13 mouse cellular contexts compared by ENCODE assay signal in the genomic region with DNA sequence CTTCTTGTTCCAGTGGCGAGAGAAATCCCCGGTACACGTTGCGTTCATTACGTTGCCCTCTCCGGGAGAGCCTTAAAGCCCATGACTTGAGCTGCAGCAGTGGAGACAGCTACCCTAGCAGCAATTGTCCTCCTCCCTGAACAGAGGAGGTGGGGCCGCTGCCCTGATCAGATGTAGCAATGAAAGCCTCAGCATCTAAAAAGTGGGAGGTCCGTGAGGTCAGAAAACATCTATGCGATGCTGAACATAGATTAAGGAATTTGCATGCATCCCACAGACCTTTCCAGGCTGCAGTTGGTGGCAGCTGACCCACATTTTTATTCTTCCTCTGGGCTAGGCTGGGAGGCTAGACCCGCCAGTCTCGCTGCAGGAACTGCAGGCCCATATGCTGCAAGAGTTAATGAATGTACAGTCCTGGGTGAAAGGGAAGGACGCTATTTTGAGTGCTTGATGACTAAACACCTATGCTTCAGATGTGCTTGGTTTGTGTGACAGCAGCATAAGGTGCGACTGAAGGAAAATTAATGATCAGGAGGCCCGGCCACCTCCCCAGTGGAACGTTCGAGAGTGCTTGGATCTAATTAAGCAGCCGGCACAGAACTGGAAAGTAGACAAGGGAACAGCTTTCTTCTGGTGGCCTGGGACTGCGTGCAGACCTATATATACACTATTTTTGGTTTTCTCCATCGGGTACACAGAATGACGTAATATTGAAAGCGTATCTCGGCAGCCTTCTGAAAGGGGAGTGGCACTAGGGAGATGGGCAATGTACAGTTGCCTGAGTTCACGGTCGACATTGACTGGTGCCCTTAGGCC.
DNase-seq lines count a peak whose midpoint lies in the region; ATAC-seq and TF ChIP-seq lines count a peak whose summit lies in the region.
"Had no signal": no experiment of that assay in that cellular context is flagged by ENCODE, and none has a peak within 500 bp of the region (broad histone marks: within the 10 kb centered on the region; RNA-seq: fewer than 3 reads in every experiment).

No protein-coding gene starts in this region.

- no peak for DNase-seq in kidney, postnatal 0 days (ENCODE audit: low spot score)
- no peak for DNase-seq in kidney, adult 8-10 months
- DNase-seq in cerebellum, adult 18-20 months: peak; percentile 69 to 77
- DNase-seq in embryonic facial prominence, embryonic 14.5 days (ENCODE audit: low spot score): no peak
- DNase-seq in gastrocnemius, postnatal 25 days: no peak
- no peak for DNase-seq in left cerebral cortex, adult 8-10 months (ENCODE audit: low spot score in 2 of 2)
- no peak for DNase-seq in MN1 (ENCODE audit: low spot score)
- DNase-seq: adrenal gland, adult 2 months; layer of hippocampus, adult 9-11 months; thymus, postnatal 25 days had no signal

- no peak for TF ChIP-seq CTCF in kidney, postnatal 0 days (IDR thresholded peaks at IDR 0.05; ENCODE audit: low read depth)

- H3K9ac ChIP-seq in kidney, postnatal 0 days (ENCODE audit: low read depth, low read length): no peak overlapping the region
- no peak overlapping the region for H3K9ac ChIP-seq in embryonic facial prominence, embryonic 14.5 days (ENCODE audit: low read depth, low read length)
- no peak overlapping the region for H3K9ac ChIP-seq in intestine, embryonic 16.5 days (ENCODE audit: low read depth, low read length)

- WGBS in kidney, postnatal 0 days: 61% methylated on average over 24 of the region's 24 CpGs
- WGBS in embryonic facial prominence, embryonic 14.5 days: 51% methylated on average over 24 of the region's 24 CpGs
- WGBS in intestine, embryonic 16.5 days: 52% methylated on average over 24 of the region's 24 CpGs

- H3K27me3 ChIP-seq in kidney, postnatal 0 days (ENCODE audit: insufficient read depth, low read length): no peaks in the 10 kb centered on the region
- no peaks in the 10 kb centered on the region for H3K27me3 ChIP-seq in embryonic facial prominence, embryonic 14.5 days (replicated peaks; ENCODE audit: control insufficient read depth, insufficient read depth, low read length)
- H3K27me3 ChIP-seq in intestine, embryonic 16.5 days (replicated peaks; ENCODE audit: control insufficient read depth, insufficient read depth, low read length): no peaks in the 10 kb centered on the region

- H3K4me3 ChIP-seq in kidney, postnatal 0 days (replicated peaks; ENCODE audit: low read depth, low read length): no peak overlapping the region
- H3K4me3 ChIP-seq in embryonic facial prominence, embryonic 14.5 days (ENCODE audit: low read depth, low read length): no peak overlapping the region
- no peak overlapping the region for H3K4me3 ChIP-seq in intestine, embryonic 16.5 days (ENCODE audit: low read length)
- H3K4me3 ChIP-seq: erythroblast, embryonic 14.5 days had no signal

- no peak overlapping the region for H3K4me2 ChIP-seq in kidney, postnatal 0 days (ENCODE audit: low read length)
- H3K4me2 ChIP-seq in embryonic facial prominence, embryonic 14.5 days (ENCODE audit: low read depth, low read length): no peak overlapping the region
- no peak overlapping the region for H3K4me2 ChIP-seq in intestine, embryonic 16.5 days (ENCODE audit: low read depth, low read length)

- peak overlapping the region; percentile 48; the same call in 1 of the 2 replicates for H3K27ac ChIP-seq in kidney, postnatal 0 days
- no peak overlapping the region for H3K27ac ChIP-seq in embryonic facial prominence, embryonic 14.5 days (replicated peaks; ENCODE audit: low read depth, low read length)
- H3K27ac ChIP-seq in intestine, embryonic 16.5 days (ENCODE audit: low read length): peak overlapping the region; percentile 30
- H3K27ac ChIP-seq: macrophage had no signal

- no peaks in the 10 kb centered on the region for H3K36me3 ChIP-seq in kidney, postnatal 0 days (ENCODE audit: insufficient read depth, low read length)
- no peaks in the 10 kb centered on the region for H3K36me3 ChIP-seq in embryonic facial prominence, embryonic 14.5 days (ENCODE audit: control insufficient read depth, insufficient read depth, low read length)
- no peaks in the 10 kb centered on the region for H3K36me3 ChIP-seq in intestine, embryonic 16.5 days (ENCODE audit: control insufficient read depth, insufficient read depth, low read length)

- no peaks in the 10 kb centered on the region for H3K9me3 ChIP-seq in kidney, postnatal 0 days (replicated peaks; ENCODE audit: low read length)
- no peaks in the 10 kb centered on the region for H3K9me3 ChIP-seq in embryonic facial prominence, embryonic 14.5 days (ENCODE audit: control insufficient read depth, low read length)
- H3K9me3 ChIP-seq in intestine, embryonic 16.5 days (ENCODE audit: control insufficient read depth, low read length): no peaks in the 10 kb centered on the region

- no peak for ATAC-seq in kidney, postnatal 0 days (replicated peaks; ENCODE audit: low FRiP score, low read depth)
- peak; percentile 60 for ATAC-seq in embryonic facial prominence, embryonic 14.5 days (ENCODE audit: low read depth)
- ATAC-seq in intestine, embryonic 16.5 days: no peak

- peaks cover 39% of the 10 kb centered on the region for H3K4me1 ChIP-seq in kidney, postnatal 0 days (replicated peaks; ENCODE audit: insufficient read depth, low read length)
- peaks cover 39% of the 10 kb centered on the region for H3K4me1 ChIP-seq in embryonic facial prominence, embryonic 14.5 days (ENCODE audit: control insufficient read depth, insufficient read depth, low read length)
- H3K4me1 ChIP-seq in intestine, embryonic 16.5 days (ENCODE audit: control insufficient read depth, insufficient read depth, low read length): peaks cover 36% of the 10 kb centered on the region

Comparison
In these comparisons a context has a peak if more than half of its experiments do, and no peak if none do; other contexts are left out.
1. DNase-seq: peak in cerebellum, adult 18-20 months (2 of 2); none in kidney, postnatal 0 days (single experiment), kidney, adult 8-10 months (0 of 2), embryonic facial prominence, embryonic 14.5 days (single experiment), gastrocnemius, postnatal 25 days (single experiment), left cerebral cortex, adult 8-10 months (0 of 2) and MN1 (single experiment).